In the genomic region with DNA sequence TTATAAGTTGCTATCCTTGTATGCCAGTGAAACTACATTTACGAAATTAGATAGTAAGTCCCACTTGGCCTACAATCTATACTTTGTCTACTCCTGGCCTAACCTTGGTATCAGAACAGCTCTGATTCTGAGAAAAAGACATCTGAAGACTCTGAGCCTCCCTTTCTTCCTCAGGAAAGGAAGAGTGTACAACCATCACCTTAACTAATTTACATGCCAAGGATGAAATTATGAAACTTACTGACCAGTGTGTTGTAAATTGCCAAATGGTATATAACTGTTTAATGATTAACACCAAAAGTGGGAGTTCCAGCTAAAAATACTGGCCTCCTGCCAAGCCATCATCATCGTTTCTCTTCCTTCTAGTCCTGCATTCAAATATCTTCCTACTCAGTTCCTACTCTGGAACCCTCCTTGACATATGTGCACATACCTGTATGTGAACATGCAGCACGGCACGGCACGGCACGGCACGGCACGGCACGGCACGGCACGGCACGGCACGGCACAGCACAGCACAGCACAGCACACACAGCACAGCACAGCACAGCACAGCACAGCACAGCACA, we compare ENCODE assay signal across 41 mouse cellular contexts. TPM values are rescaled to one million over a fixed set of nuclear protein-coding genes. Genes with fewer than 3 reads are reported as not detected.
"Had no signal": no experiment of that assay in that cellular context is flagged by ENCODE, and none has a peak within 500 bp of the region (broad histone marks: within the 10 kb centered on the region; RNA-seq: fewer than 3 reads in every experiment).

No protein-coding gene starts in this region.

- DNase-seq: heart, adult 2 months; heart, postnatal 10 days; heart, postnatal 14 days; heart, postnatal 36 days; heart, postnatal 4 days; kidney, adult 11 months; kidney, adult 18-20 months; kidney, adult 2 months; kidney, adult 8-10 months; kidney, adult 9 months; kidney, postnatal 10 days; kidney, postnatal 14 days; kidney, postnatal 25 days; kidney, postnatal 36 days; kidney, postnatal 4 days; layer of hippocampus, adult 9-11 months; layer of hippocampus, postnatal 36 days had no signal

- H3K4me1 ChIP-seq: heart, embryonic 10.5 days; heart, embryonic 12.5 days; heart, embryonic 13.5 days; heart, embryonic 15.5 days; hindbrain, embryonic 10.5 days; hindbrain, embryonic 12.5 days; hindbrain, embryonic 13.5 days; hindbrain, embryonic 15.5 days; kidney, embryonic 15.5 days had no signal

- H3K27ac ChIP-seq: heart, adult 2 months; heart, embryonic 10.5 days; heart, embryonic 13.5 days; heart, embryonic 15.5 days; hindbrain, embryonic 10.5 days; hindbrain, embryonic 12.5 days; hindbrain, embryonic 13.5 days; hindbrain, embryonic 14.5 days; hindbrain, embryonic 15.5 days; hindbrain, postnatal 0 days; kidney, embryonic 15.5 days; kidney, postnatal 0 days; layer of hippocampus, adult 2 months had no signal

- H3K36me3 ChIP-seq: heart, embryonic 15.5 days; hindbrain, embryonic 10.5 days; hindbrain, embryonic 12.5 days; hindbrain, embryonic 15.5 days; kidney, embryonic 15.5 days had no signal

- H3K4me2 ChIP-seq: heart, embryonic 11.5 days; heart, embryonic 12.5 days; heart, embryonic 13.5 days; heart, embryonic 15.5 days; hindbrain, embryonic 12.5 days; hindbrain, embryonic 13.5 days; hindbrain, embryonic 14.5 days; hindbrain, embryonic 15.5 days; kidney, embryonic 15.5 days had no signal

- ATAC-seq: hindbrain, embryonic 16.5 days; hindbrain, postnatal 0 days; inflammation-experienced regulatory T-cells, adult 6 months had no signal

- H3K4me3 ChIP-seq: heart, adult 2 months; heart, embryonic 10.5 days; heart, embryonic 12.5 days; heart, embryonic 13.5 days; heart, embryonic 15.5 days; hindbrain, embryonic 10.5 days; hindbrain, embryonic 12.5 days; hindbrain, embryonic 13.5 days; hindbrain, embryonic 15.5 days; kidney, embryonic 15.5 days; layer of hippocampus, adult 2 months had no signal

- H3K9ac ChIP-seq: heart, embryonic 12.5 days; heart, embryonic 13.5 days; heart, embryonic 15.5 days; hindbrain, embryonic 12.5 days; hindbrain, embryonic 13.5 days; hindbrain, embryonic 14.5 days; hindbrain, embryonic 15.5 days; kidney, embryonic 15.5 days had no signal

- H3K27me3 ChIP-seq: heart, embryonic 12.5 days; heart, embryonic 13.5 days; heart, embryonic 15.5 days; hindbrain, embryonic 12.5 days; hindbrain, embryonic 13.5 days; hindbrain, embryonic 15.5 days; kidney, embryonic 15.5 days had no signal

- H3K9me3 ChIP-seq: heart, embryonic 10.5 days; heart, embryonic 12.5 days; heart, embryonic 13.5 days; heart, embryonic 15.5 days; hindbrain, embryonic 10.5 days; hindbrain, embryonic 12.5 days; hindbrain, embryonic 13.5 days; hindbrain, embryonic 15.5 days; kidney, embryonic 15.5 days had no signal

RNA-seq across cellular contexts. Expression of a gene that starts 44.4 kb away (rescaled TPM):
- polyA plus RNA-seq: heart, adult 2 months; heart, embryonic 10.5 days; heart, embryonic 11.5 days; heart, embryonic 12.5 days; heart, embryonic 14.5 days; heart, embryonic 15.5 days; heart, embryonic 16.5 days; heart, postnatal 0 days; hindbrain, embryonic 10.5 days; hindbrain, embryonic 11.5 days; hindbrain, embryonic 12.5 days; hindbrain, embryonic 13.5 days; hindbrain, embryonic 14.5 days; hindbrain, embryonic 15.5 days; hindbrain, embryonic 16.5 days; hindbrain, postnatal 0 days; inflammation-experienced regulatory T-cells, adult 6 months; intestine, embryonic 14.5 days; kidney, adult 2 months; kidney, embryonic 14.5 days; kidney, embryonic 15.5 days; kidney, embryonic 16.5 days; kidney, postnatal 0 days; large intestine, adult 2 months had no signal
